Mouse (Mus musculus): ENCODE data around the gene Mogs.

Gene Mogs

DNA sequence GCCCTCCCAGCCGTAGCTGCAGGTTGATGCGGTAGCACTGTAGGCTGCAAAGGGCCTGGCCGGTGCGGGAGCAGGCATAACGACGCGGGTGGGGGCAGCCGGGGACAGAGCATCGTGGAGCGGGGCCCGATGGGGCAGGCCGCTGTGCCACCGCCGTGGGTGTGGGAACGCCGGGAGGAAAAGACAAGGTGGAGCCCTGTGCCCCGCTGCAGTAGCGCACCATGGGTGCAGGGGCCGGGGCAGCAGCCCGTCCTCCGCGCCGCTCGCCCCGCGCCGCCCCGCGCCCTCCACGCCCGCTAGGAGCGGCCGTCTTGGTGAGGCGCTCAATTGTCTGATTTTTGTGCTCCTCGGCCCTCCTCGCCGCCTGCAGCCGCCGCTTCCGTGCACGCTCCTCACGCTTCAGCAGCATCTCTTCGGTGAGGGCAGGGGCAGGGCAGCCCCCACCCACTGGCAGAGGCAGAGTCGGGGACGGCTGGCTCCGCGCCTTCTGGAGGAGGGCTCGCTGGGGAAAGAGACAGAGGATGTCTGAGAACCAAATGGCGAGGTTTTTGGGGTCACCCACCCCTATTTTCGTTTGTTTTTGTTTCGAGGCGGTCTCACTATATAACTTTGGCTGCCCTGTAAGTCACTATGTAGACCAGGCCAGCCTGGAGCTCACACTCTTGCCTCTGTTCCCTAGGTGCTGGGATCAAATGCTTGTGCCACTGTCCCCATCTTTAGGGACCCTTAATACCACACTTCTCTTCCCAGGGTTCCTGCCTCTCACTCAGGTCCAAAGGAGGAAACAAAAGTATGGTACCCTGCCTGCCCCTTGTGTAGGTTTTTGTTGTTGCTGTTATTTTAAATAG, 6.8 kb downstream of the Mogs start:
- DNase-seq (ENCODE audit: low spot score) = peak; percentile 72

DNA sequence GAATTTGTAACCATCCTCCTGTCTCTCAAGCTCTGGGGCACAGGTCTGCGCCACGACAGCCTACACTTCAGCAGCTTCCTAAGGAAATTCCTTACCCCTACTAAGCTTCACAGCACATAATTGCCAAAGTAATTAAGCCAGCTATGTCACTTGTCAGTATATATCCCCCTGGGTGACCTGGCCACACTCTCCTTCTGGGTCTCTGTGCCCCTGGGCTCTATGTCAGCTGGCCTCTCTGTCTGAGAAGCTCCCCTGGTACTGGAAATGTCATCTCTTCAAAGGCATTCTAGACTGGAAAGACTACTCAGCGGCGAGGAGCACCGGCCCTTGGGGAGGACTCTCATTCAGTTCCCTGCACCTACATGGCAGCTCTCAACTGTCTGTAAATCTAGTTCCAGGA, 7.7 kb downstream of the Mogs start:
- DNase-seq (ENCODE audit: low spot score) = no peak

DNA sequence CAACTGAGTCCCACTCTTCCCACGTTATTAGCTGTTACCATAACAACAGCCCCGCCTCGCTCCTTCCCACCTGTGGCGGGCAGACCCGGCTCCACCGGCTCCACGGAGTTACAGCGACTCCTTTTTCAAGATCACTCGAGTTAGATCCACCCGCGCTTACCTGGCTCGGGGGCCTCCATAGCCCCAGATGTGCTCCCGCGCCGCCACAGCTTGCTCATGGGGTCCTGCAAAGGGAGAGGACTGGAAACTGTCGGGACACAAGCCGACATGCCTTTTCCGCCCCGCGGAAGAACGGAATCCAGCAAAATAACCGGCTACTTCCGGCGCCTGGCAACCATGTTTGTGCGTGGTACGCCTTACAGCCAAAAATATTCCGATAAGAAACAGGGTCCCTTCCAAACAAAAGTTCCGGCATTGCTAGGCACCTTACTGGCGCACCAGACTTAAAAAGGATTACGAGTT, 9.6 kb downstream of the Mogs start:
- DNase-seq (ENCODE audit: low spot score) = peak; percentile 87

DNA sequence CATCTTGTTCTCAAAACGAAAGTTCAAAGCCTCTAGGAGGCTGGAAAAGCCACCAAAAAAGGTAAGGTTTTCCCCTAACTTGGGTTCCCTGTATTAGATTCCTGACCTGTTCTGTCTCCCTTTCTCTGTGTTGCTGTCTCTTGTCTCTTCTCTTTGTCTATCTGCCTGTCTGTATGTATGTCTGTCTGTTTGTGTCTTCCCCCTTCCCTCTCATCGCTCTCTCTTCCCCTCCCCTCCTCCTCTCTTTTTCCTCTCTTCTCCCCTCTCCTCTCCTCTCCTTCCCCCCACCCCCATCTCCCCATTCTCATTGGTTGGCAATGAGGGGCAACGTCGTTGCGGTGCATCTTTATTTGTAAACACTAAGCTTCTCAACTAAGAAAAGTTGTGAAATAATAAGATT, 10.0 kb downstream of the Mogs start, which contains the start of gene Ino80b:
Gene Ino80b (minus strand): TSS at position 101 of the 400 bp plus-strand sequence.
- no peak for DNase-seq (ENCODE audit: low spot score)

DNA sequence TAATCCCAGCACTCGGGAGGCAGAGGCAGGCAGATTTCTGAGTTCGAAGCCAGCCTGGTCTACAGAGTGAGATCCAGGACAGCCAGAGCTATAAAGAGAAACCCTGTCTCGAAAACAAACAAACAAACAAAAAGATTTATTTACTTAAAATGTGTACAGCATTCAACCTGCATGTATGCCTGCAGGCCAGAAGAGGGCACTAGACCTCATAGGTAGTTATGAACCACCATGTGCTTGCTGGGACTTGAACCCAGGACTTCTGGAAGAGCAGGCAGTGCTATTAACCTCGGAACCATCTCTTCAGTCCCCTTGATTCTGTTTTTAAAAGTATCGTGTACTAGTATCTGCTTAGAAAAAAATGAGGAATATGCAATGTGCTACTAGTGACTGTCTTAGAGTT, 12.1 kb downstream of the Mogs start:
- DNase-seq (ENCODE audit: low spot score) = no peak

DNA sequence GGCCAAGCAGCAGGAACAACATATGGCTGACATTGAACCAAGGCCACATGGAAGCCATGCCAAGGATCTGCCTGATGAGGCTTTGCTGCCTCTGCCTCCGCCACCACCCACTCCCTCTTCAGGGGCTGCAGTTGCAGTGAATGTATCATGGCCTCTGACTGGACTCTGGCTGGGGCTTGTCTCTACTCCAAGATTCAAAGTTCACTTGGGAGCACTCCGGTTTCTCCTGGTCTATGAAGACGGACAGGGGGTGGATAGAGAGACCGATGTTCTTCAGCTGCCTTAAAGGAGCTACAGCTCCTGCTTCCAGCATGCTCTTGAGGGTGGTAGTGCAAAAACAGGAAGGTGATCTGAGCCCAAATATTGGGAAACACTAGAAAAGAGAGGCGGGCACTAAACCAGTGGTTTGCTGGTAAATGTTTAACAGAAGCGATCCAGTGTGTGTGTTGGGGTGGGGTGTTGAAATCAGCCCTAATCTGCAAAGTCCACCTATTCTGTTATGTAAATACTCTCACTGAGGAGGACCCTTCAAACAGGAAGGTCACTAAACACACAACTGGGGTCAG, 16.3 kb downstream of the Mogs start:
- no peak for DNase-seq (ENCODE audit: low spot score)

DNA sequence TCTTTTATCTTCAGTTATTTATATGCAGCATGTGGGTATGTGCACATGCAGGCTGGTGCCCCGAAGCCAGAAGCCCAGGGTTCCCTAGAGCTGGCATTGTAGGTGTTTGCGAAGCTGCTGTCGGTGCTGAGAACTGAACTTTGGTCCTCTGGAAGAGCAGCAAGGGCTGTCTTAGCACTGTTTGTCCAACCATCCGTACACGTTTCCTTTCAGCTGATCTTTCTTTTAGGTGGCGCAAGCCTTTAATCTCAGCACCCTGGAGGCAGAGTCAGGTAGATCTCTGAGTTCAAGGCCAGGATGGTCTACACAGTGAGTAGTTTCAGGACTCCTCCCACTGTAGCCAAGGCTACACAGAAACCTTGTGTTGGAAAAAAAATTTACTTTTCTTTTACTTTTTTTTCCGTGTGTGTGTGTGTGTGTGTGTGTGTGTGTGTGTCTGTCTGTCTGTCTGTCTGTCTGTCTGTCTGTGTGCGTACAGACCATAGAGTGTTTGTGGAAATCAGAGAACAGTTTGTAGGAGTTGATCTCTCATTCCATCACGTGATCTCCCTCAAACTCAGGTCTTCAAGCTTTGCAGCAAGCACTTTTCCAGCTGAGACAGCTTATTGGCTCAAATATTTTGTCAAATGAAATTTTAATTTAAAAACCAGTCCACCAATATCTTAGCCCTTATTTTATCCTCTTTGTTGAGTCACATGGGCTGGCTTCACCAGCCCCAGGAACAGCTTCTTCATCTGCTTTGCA, 17.1 kb downstream of the Mogs start:
- DNase-seq (ENCODE audit: low spot score) = no peak

DNA sequence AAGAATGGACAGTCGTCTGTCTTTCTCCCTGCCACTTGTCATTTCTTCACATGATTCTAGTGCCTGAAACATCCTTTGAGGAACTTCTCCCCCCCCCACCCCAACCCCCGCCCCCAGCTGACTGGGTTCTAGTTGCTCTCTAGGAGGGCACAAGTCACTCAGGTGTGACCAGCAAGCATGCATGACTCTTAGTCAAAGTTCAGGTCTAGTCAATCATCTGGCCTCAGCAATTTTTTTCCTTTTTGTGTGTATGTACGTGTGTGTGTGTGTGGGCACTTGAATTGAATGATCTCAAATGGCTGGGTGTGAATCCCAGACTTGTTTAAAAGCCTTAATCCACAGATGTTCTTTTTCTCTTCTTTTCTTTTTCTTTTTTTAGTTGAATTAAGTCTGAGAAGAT, 18.9 kb downstream of the Mogs start:
- no peak for DNase-seq (ENCODE audit: low spot score)

DNA sequence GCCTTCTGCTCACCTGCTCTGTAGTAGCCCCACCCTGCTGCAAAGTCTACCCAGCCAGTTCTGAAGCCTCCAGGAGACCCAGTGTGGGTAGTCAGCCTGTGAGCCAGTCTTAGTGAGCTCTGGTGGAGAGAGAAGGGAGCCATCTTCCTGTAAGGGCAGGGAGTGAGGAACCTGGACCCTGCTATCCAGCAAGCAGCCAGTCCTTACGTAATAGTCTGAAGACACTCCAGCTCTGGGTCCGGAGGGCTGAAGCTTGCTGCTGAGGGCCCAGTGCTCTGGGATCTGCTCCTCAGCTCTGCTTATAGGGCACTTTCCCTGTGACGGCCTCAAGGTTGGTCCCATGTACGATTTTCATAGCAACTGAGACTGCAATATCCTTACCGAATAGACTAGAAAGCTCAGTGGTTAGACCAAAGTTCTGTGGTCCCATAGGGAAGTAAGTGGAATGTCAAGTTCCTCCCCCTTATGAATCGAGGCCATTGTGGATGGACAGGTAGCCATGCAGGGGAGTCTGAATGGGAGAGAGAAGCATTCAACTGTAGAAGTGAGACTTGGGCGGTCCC, 19.7 kb downstream of the Mogs start, which contains the start of gene Rtkn:
Gene Rtkn (plus strand): TSS at position 513 of the 563 bp plus-strand sequence.
- DNase-seq (ENCODE audit: low spot score) = no peak

DNA sequence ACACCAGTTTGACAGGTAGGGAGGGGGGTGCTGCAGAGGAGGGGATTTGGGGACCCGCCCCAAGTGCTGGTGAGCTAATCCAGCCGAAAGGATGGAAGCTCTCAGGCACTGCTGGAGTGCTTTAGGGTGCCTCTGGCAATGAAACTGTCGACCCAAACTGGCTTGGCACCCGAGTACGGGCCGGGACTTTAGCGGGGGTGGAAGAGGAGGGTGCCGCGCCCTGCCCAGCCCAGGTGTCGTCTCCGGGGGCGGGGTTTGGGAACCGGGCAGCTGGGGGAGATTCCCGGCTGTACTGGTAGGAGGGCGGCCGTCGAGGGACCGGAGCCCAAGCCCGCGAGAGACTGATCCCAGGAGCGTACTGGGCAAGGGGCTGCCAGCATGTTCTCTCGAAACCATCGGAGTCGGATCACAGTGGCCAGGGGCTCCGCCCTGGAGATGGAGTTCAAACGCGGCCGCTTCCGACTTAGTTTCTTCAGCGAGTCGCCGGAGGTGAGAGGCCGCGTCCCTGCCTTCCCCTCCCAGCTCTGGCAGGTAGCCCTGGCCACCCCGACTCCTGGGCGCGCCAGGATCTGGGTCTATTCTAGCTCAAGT, 20.4 kb downstream of the Mogs start:
- peak; percentile 73 for DNase-seq (ENCODE audit: low spot score)

DNA sequence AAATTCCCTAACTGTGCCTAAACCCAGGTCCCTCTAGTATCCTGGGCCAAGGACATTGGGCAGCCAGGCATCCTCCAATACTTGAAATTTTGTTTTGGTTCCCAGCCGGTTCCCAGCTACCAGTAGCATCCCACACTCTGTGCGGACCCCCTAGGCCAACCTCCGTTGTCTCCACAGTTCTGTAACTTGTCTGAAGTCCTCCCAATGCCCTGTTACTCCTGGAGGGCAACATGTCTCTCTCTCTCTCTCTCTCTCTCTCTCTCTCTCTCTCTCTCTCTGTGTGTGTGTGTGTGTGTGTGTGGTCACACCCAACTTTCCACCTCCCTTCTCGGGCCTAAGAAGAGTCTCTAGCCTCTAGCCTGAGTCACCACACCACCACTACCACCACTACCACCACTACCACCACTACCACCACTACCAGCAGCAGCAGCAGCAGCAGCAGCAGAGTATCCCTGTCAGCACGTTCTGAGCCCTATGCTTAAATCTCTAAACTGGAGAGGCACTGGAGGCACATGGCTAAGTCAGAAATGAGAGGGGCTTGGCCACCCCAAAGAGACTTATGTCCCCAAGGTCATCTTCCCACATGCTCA, 21.1 kb downstream of the Mogs start:
- no peak for DNase-seq (ENCODE audit: low spot score)

DNA sequence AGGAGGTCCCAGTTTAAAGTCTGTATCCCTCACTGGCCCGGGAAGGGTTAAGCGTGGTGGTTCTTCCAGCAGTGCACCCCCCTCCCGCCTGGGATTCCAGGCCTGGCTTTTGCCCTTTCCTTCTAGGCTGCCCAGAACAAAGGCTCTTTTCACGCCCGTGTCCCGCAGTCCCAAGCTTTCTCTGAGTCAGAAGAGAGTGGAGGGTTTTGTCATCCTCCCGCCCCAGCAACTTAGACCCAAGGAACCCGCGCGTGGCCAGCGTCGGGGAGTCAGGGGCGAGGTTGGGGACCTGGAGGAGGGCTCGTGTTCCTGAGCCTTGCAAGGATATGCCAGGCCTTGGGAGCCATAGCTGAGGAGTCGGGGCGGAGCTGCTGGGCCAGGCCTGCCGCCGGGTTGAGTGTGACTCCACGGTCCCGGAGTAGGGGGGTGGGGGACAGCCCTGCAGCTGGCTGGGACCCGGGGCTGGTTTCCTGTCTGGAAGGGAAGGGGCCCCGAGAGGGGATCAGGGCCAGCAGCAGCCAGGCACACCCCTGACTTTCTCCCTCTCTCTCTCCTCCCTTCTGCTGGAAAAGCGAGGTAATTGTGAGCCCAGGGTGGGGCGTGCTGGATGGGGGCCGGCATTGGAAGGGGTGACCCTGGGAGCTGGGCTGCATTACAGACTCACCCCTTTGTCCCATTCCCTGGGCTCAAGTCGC, 21.7 kb downstream of the Mogs start:
- peak; percentile 83 for DNase-seq (ENCODE audit: low spot score)

DNA sequence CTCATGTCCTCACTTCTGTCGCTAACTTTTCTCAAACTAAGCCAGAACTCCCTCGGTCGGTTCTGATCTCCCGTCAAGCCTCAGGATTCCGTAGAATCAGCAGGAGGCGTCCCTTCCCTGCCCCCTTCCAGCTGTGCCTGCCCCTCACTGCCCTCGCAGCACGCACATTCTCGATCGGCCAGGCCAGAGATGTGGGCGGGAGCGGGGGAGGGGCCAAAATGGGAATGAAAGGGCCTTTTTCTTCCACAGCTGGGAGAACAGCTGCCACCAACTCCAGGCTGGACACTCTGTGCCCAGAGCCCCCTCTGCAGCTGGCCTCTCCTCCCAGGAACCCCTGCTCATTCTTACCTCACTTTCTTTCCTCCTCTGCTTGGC, 22.3 kb downstream of the Mogs start:
- peak; percentile 97 for DNase-seq (ENCODE audit: low spot score)

DNA sequence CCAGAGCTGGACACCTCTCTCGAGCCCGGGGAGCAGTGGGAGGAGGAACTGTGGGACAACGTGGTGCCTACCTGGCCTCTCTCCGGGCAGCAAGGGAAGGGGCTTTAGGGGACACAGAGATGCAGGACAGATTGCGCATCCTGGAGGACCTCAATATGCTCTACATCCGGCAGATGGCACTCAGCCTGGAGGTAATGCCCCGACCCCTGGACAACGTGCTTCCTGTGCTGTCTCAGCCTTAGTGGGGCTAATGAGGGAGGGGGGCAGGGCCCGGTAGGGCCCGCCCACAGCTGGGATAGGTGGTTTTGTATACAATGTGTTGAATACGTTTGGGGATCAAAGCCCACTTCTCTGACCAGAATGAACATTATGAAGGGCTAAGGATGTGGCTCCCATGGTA, 22.8 kb downstream of the Mogs start:
- DNase-seq (ENCODE audit: low spot score) = no peak

DNA sequence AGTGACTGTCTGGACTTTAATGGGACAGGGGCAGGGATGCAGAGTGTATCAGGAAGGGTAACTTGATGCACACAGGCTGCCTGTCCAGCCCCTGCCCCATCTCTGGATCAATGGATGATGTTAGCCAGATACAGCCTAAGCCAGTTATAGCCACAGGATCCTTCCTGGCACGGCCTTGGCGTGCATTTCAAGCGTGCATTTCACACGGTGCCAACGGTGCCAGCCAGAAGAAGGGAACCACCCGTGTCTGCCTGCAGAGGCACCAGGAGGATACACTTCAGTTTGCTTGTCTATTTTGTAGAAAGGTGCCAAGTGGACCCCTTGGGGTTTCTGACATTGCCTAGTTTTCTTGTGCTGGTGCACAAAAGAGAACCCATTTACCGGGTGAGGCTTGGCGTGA, 24.7 kb downstream of the Mogs start:
- no peak for DNase-seq (ENCODE audit: low spot score)

DNA sequence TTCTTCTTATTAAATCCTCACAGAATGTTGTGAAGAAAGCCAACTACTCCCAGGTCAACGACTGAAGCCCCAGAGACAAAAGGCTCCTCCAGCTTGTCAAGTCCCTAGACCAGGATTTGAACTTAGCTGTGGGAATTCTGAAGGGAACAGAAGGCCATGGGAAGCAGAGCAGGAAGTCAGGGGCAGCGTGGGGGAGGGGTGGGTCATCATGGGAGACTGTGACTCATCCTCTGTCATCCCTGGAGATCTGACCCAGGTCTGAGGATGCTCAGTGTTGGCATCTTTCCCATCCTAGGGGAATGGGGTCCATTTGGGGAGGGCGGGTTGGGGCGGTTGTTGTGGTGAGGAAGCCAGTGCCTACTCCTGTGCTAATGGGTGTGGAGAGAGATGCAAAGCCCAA, 26.3 kb downstream of the Mogs start:
- no peak for DNase-seq (ENCODE audit: low spot score)

DNA sequence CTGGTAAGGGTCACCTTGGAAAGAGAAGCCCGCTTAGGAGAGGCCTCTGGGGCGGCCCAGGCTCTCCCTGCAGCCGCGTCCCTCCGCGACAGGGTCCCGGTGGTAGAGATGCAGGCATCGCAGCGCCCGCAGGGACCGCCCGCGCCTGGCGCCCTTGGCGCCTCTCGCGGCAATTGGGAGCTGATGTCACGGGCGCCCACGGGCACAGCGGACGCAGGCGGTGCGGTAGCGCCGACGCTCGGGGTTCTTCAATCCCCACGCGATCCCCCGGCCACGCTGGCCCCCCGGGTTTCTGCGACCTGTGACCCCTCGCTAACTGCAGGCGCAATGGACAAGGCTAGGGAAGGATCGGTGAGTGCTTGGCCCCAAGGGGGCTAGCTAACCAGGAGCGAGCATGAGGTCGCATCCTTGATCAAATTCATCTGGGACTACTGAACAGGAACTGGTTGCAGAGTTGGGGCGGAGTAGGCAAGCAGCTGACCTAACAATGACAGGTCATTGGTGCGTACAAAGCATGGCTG, 27.0 kb downstream of the Mogs start:
- DNase-seq (ENCODE audit: low spot score) = no peak

DNA sequence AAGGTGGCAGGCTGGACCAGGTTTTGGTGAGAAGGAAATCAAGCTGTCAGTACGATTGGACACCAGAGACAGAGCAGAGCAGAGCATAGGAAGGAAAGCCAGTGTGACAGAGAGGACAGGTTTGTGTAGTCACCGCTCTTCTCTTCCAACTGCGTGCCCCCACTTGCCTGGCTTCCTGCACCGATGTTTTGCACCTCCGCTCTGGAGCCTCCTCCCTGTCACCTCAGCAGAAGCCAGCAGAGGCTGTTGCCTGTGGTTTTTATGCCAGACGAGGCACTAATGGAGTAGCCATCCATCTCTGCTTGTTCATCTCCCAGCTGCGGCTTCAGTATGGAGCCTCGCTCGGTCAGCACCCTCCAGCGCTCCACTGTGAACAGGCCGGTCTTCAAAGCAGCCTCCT, 27.6 kb downstream of the Mogs start:
- no peak for DNase-seq (ENCODE audit: low spot score)

DNA sequence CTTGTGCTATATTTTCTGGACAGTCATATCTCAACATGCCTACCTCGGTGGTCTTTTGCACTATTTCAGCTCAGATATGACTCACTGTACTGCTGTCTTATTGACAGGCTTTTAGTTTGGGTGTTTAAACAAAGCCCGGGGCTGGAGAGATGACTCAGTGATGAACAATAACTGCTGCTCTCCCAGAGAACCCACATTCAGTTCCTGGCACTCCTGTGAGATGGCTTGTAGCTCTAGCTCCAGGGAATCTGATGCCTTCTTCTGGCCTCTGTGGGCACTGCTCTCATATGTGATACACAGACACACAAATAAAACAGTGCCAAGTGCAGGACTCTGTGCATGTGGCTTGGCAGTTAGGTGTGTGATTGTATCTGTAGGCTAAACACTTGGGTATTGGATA, 29.9 kb downstream of the Mogs start:
- DNase-seq (ENCODE audit: low spot score) = no peak

DNA sequence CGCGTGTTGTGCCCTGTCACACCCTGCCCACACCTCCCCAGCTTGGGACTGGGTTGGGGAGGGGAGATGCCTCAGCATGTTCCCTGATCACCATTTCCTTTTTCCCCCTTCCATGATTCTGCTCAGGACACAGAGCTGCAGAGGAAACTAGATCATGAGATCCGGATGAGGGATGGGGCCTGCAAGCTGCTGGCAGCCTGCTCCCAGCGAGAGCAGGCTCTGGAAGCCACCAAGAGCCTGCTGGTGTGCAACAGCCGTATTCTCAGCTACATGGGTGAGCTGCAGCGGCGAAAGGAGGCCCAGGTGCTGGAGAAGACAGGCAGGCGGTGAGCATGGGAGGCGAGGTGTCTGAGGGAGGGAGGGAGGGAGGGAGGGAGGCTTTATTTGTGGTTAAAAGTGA, 30.5 kb downstream of the Mogs start:
- DNase-seq (ENCODE audit: low spot score) = no peak

DNA sequence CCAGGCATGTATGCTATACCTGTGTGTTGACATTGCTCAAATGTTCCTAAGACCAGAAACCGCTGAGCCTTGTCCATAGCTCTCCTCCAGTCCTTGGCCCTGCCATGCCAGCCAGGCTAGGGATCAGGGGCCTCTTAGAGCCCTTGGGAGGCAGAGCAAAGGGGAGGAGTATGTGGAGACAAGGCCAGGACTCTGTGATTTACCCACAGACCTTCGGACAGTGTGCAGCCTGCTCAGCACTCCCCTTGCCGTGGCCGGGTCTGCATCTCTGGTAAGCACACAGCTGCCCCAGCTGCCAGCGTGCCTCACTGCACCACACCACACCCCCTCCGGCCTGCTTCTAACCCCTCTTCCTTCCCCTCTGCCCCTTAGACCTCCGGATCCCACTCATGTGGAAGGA, 32.0 kb downstream of the Mogs start:
- DNase-seq (ENCODE audit: low spot score) = no peak
